Mouse (Mus musculus): ENCODE results near the gene Otulinl.

DNA sequence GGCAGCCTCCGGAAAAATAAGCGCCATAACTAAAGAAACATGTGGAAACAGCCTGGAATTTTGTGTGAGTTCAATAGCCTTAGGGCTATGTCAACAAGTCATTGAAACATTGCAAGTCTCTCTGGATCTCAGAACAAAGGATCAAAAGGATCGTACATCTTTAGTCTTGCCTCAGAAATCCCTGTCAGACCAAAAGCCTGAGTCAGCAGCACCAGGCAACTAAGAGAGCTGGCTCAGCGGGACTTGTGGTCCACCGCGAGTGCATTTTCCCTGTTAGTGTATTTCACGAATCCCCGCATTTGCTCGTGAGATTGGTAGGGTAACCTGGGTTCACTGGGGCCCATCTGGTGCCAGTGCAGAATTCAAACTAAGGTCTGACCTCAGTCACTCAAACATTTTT is 1.2 kb upstream of the Otulinl start:
- TF ChIP-seq POLR2A (IDR thresholded peaks at IDR 0.05; ENCODE audit: insufficient read length, low read depth) (no peak), E2F4 (IDR thresholded peaks at IDR 0.05; ENCODE audit: insufficient read depth) (no peak), MAX (IDR thresholded peaks at IDR 0.05; ENCODE audit: low read depth) (no peak), MYOG (IDR thresholded peaks at IDR 0.05; ENCODE audit: control insufficient read depth in 1 of 3, insufficient read depth in 1 of 3, insufficient read length in 2 of 3, low read depth in 2 of 3) (no peak), USF1 (IDR thresholded peaks at IDR 0.05; ENCODE audit: low read depth) (no peak), TCF12 (IDR thresholded peaks at IDR 0.05; ENCODE audit: insufficient read depth, poor library complexity, severe bottlenecking) (no peak), POLR2AphosphoS2 (IDR thresholded peaks at IDR 0.05; ENCODE audit: insufficient read length, low read depth) (no peak)
